Mouse (Mus musculus): ENCODE data around the gene Moap1. TPM values are rescaled to one million over a fixed set of nuclear protein-coding genes. Genes with fewer than 3 reads are reported as not detected.

Moap1 gene
- polyA plus RNA-seq, 1 experiment from 2014 or later = 4.7 TPM

DNA sequence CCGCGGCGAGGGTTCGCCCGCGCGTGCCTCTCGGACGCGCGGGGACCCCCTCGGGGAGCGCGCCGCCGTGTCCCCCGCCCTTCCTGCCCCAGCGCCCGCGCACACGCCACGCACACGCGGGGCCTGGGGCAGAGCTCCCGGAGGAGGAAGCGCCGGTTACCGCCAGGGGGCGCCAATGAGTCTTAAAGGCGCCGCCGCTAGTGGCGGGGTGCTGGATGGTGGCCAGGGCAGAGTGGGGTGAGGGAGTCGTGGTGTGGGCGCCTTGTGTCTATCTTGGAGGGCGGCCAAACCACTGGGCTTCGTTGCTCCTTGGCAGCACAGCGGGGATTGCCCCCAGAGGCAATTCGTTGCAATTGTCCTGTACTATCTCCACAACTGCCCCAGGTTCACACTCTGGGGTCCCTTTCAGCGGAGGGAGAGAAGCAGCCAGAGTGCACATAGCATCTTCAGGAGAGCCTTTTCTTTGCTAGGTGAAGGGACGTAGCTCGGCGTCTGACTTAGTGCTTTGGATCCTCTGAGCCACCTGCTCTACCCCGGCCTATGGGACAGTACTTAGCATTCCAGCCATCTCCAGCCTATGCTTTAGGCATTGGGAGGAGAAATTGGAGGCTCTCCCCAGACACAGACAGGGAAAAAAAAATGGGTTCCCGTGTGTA, 38.1 kb downstream of the Moap1 start:
- H3K79me2 ChIP-seq (ENCODE audit: inconsistent target) = peaks cover 38% of the 10 kb centered on the region
- H3K36me3 ChIP-seq (ENCODE audit: inconsistent target) = no peaks in the 10 kb centered on the region
- H3K4me3 ChIP-seq (ENCODE audit: inconsistent target) = peak overlapping the region; percentile 39
- WGBS (ENCODE audit: missing documents) = 5% methylated on average over 21 of the region's 45 CpGs
- H3K27ac ChIP-seq = peak overlapping the region; percentile 35; the same call in 1 of the 2 replicates

DNA sequence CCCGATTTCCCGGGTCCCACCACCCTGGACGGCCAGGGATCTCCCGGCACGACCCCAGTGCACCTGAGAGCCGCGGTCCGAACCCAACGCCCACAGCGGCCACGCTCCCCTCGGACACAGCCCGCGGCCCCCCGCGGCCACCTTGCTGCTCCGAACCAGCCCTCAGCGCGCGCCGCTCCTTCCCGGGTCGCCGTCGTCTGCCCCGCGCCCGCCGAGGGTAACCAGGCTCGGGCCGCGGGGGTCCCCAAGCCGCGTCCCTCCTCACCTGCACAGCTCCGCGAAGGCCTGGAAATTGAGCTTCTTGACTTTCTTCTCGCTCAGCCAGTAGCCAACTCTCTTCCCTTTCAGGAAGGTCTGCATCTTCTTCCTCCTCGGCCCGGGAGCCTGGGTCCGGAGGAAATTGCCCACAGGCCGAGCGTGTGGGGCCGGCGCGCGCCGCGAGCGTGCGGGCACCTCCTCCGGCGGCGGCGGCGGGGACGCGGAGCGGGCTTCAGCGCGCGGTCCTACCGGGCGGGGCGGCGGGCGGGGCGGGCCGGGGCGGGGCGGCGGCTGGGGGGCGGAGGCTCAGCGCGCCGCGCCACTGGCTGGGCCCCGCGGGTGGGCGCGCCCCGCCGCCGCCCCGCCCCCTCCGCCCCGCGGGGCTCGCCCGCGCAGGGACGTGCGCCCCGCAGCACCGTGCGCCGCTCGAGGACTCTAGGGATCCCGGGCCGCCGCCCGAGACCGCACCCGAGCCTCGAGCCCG, 38.8 kb downstream of the Moap1 start, which contains the start of gene Itpk1:
TSS of gene Itpk1 (minus strand) at position 474 of the 742 bp plus-strand sequence.
- Histone ChIP-seq H3K36me3 (ENCODE audit: inconsistent target) (no peaks in the 10 kb centered on the region), H3K79me2 (ENCODE audit: inconsistent target) (peaks cover 45% of the 10 kb centered on the region), H3K27ac (peak within 1 kb of the TSS; percentile 35; the same call in 1 of the 2 replicates), H3K4me3 (ENCODE audit: inconsistent target) (peak within 1 kb of the TSS; percentile 40)
- WGBS (ENCODE audit: missing documents) = 1% methylated on average over 58 of the region's 105 CpGs

DNA sequence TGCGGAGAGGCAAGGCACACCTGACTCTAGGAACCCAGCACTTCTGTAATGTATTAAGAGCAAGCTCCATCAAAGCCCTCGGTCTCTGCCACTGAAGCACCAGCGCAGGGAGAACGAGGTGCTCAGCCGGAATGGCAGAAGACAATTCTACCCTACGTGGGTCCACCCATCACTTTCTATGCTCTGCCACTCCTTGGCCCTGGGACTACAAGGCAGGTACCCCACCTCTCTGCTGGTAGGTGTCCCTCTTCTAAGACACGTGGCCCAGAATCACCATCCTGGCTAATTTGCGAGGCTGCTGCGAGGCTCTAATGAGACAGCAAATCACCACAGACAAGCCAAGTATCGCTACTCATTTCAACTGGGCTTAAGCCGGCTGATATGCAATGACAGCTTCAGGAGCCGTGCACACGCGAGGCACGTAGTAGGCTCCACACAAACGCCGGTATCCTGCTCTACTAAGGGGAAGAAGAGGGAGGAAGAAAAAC, 39.5 kb downstream of the Moap1 start:
- H3K36me3 ChIP-seq (ENCODE audit: inconsistent target) = no peaks in the 10 kb centered on the region
- 8% methylated on average over 17 of the region's 17 CpGs for WGBS (ENCODE audit: missing documents)
- no peak overlapping the region for H3K27ac ChIP-seq
- peaks cover 51% of the 10 kb centered on the region for H3K79me2 ChIP-seq (ENCODE audit: inconsistent target)
- H3K4me3 ChIP-seq (ENCODE audit: inconsistent target) = peak overlapping the region; percentile 40

DNA sequence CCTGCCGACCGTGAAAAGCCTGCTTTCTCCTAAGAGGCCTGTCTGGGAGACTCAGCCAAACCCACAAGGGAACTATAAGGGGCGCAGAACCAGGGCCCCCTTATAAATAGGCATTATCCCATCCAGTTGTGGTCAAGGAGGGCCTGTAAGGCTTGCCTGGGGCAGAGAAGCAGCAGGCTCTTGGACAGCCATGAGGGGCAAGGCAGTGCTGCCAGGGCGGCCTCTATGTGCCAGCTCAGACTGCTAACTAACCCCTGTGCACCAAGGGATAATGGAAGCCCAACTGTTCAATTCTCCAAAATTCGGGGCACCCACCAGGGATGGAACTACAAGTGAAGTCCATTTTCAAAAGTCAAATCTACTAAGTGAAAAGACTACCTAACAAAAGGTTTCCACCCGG, 40.0 kb downstream of the Moap1 start:
- Histone ChIP-seq H3K79me2 (ENCODE audit: inconsistent target) (peaks cover 57% of the 10 kb centered on the region), H3K4me3 (ENCODE audit: inconsistent target) (peak overlapping the region; percentile 40), H3K36me3 (ENCODE audit: inconsistent target) (no peaks in the 10 kb centered on the region), H3K27ac (no peak overlapping the region)
- 25% methylated on average over 4 of the region's 6 CpGs for WGBS (ENCODE audit: missing documents)

DNA sequence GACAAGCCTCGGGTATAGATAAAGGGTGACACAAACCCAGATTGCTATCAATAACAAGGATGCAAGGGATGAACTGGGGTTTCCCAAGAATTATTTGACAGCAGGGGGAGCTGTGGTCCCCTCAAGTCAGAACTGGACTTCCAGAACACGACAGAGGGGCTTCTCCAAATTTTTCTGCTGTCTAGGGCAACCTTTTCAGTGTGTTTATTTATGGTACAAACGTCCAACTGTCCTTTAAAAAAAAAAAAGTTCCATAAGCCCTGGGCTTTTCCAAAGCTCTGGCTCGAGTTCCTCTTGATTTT, 40.4 kb downstream of the Moap1 start:
- H3K27ac ChIP-seq = peak overlapping the region; percentile 38
- peak overlapping the region; percentile 40 for H3K4me3 ChIP-seq (ENCODE audit: inconsistent target)
- no peaks in the 10 kb centered on the region for H3K36me3 ChIP-seq (ENCODE audit: inconsistent target)
- 8% methylated on average over 4 of the region's 4 CpGs for WGBS (ENCODE audit: missing documents)
- H3K79me2 ChIP-seq (ENCODE audit: inconsistent target) = peaks cover 60% of the 10 kb centered on the region

DNA sequence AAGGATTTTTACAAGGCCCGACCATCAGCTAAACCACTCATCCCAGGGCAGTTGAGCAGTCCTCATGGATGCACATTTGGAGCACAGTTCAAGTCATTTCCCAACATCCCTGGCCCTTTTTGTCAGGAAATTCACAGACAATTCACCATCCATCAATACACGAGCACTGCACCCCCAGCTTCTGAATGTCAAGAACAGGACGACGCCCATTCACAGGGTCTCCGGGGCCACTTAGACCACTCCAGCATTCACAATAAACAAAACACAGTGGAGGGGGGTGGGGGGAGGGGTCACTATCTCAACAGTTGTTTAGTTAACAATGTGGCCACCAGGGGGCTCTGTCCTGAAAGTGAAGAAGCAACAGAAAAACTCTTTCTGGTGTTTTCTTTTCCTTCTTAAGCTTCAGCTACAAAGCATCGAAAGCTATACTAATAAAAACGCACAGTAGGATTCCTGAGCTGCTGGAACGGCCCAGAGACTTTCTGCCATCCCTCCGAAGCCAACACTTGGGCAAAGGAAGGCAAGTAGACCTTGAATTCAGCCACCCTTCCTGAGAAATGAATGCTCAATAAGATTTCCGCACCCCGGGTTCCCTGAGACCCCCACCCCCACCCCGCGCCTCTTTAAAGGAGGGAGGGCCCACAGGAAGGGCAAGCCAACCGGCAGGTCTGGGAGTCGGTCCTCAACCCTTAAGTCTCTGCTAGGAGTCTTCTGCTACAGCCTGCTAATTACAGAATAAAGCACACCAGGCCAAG, 40.9 kb downstream of the Moap1 start:
- H3K27ac ChIP-seq = peak overlapping the region; percentile 38
- WGBS (ENCODE audit: missing documents) = 16% methylated on average over 15 of the region's 15 CpGs
- H3K36me3 ChIP-seq (ENCODE audit: inconsistent target) = no peaks in the 10 kb centered on the region
- peak overlapping the region; percentile 40 for H3K4me3 ChIP-seq (ENCODE audit: inconsistent target)
- H3K79me2 ChIP-seq (ENCODE audit: inconsistent target) = peaks cover 66% of the 10 kb centered on the region

DNA sequence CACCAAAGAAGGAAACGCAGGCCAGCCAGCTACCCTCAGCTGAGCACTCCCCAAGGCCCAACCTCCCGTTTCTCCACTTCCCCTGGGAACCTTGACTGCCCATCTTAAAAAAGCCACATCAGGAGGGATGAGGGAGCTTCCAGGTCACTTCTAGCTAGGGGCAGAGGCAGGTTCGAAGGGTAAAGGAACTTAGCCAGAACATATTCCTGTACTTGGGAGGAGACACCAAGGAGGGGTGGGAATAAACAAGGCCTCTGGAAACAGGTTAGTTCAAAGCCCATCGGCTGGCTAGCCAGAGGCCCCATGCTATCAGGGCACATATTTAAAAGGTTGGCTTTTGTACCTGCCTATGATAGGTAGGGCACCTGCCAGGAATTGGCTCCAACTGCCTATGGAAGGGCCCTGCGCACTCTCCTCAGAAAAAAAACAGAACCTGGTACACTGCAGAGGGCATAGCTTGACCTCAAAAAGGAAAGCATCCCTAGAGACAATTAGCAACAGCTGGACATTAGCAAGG, 41.7 kb downstream of the Moap1 start:
- H3K27ac ChIP-seq = no peak overlapping the region
- H3K4me3 ChIP-seq (ENCODE audit: inconsistent target) = no peak overlapping the region
- 64% methylated on average over 5 of the region's 5 CpGs for WGBS (ENCODE audit: missing documents)
- H3K79me2 ChIP-seq (ENCODE audit: inconsistent target) = peaks cover 73% of the 10 kb centered on the region
- H3K36me3 ChIP-seq (ENCODE audit: inconsistent target) = no peaks in the 10 kb centered on the region

DNA sequence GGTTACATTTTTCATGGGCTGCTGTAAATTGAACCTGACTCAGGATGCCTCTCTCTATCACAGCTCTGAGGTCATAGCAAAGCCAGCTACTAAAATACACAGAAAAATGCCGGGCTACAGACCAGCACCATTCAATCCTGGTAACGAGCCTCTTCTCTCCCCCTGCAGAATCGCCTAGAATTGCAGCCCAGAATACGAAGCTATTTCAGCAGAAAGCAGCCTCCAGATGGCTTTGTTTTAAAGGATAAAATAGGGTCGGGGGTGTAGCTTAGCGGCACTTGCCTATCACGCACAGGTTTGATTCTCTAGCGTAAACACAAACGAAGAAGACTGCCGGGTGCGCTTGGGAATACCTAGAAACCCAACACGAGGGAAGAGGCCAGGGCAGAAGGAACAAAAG, 43.0 kb downstream of the Moap1 start:
- no peaks in the 10 kb centered on the region for H3K36me3 ChIP-seq (ENCODE audit: inconsistent target)
- WGBS (ENCODE audit: missing documents) = 91% methylated on average over 12 of the region's 12 CpGs
- H3K4me3 ChIP-seq (ENCODE audit: inconsistent target) = no peak overlapping the region
- H3K27ac ChIP-seq = no peak overlapping the region
- peaks cover 86% of the 10 kb centered on the region for H3K79me2 ChIP-seq (ENCODE audit: inconsistent target)

DNA sequence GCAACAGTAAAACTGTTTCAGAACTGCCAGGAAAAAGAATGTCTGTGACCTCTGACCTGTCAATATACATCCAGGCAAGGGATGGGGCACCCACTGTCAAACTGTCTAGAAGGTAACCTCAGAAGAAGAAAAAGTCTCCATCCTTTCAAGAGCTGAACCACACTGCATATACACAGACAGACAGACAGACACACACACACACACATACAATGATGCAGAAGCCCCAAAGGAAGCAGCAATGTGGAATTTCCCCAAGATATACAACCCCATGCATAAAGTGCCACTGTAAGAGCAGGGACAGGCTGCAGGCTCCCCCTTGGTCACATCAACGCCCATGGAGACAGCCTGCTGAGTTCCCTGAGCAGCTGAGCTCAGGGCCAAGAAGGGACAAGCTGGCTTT, 44.3 kb downstream of the Moap1 start:
- peaks cover 99% of the 10 kb centered on the region for H3K79me2 ChIP-seq (ENCODE audit: inconsistent target)
- 100% methylated on average over 1 of the region's 1 CpGs for WGBS (ENCODE audit: missing documents)
- no peaks in the 10 kb centered on the region for H3K36me3 ChIP-seq (ENCODE audit: inconsistent target)
- H3K4me3 ChIP-seq (ENCODE audit: inconsistent target) = no peak overlapping the region
- no peak overlapping the region for H3K27ac ChIP-seq

DNA sequence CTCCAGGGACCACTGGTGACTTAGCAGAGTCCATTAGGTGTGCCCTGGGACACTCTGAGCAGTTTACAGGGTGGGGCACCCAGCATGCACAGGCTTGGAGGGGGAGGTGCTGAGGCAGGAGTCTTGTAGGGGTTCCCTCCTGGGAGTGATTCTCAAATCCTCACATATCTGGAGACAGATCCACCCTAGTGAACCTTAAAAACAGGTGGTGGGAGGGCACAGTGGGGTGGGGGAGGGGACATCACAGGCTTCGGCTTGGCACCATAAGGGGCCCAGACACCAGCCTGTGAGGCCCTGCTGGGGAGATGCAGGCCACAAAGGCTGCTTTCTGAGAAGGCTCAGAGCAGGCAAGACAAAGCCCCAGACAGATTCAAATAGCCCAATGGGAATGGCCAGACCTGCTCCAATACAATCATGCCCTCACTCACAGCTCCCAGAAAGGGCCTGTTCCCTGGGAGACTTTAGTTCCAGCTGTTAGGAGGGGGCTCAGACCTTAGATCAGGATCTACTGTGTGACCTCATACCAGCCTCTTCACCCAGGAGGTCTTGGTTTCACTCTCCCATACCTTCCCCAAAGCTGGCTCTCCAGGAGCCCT, 45.3 kb downstream of the Moap1 start:
- H3K27ac ChIP-seq = no peak overlapping the region
- H3K4me3 ChIP-seq (ENCODE audit: inconsistent target) = no peak overlapping the region
- H3K79me2 ChIP-seq (ENCODE audit: inconsistent target) = peaks cover 100% of the 10 kb centered on the region
- no peaks in the 10 kb centered on the region for H3K36me3 ChIP-seq (ENCODE audit: inconsistent target)
- 89% methylated on average over 1 of the region's 1 CpGs for WGBS (ENCODE audit: missing documents)

DNA sequence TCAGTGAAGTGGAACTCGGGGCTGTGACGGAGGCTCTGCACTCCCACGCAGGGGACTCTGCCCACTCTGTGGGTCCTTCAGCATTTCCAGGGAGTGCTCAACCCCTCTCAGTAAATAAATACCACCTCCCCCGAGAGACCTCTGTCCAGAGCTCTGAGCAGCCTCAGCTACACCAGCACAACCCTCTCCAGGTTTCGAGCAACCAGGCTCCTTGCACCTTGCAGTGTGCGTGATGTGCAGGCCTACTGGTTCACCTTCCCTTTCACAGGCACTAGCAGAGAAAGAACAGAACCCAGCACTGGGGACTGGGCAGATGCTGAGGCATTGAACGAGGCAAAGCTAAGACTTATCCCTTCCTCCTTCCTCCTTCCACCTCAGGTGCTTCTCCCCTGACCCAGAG, 46.1 kb downstream of the Moap1 start:
- H3K79me2 ChIP-seq (ENCODE audit: inconsistent target) = peaks cover 100% of the 10 kb centered on the region

DNA sequence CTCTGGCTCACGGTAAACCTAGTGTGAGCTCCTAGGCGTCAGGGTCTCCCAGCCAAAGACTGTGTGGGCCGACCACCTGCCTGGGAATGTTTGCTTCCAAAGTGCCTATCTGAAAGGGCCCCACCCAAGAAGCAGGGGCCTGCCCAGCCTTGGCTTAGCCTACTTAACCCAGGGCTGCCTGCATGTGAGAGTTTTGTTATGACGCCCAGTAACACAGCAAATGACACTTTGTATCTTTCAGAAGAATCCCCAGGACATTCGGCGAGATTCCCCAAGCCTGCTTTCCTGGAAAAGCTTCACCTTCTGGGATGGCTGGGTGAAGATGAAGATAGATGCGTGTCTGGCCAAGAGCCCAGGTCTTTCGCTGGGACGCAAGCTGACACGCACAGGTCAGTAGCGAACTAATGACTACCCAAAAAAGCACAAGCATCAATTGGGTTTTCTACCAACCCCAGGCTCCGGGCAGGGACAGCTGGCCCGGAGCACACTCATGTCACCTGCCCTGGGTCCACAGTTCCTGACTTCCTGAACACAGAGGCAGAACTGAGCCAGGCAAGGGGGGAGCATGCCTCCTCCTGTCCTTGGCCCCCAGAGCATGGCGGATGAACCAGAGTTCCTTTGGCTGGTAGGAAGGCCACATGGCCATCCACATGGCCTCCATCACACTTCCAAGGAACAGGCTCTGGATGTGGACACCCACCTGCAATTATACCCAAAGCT, 46.7 kb downstream of the Moap1 start:
- H3K36me3 ChIP-seq (ENCODE audit: inconsistent target) = no peaks in the 10 kb centered on the region
- H3K4me3 ChIP-seq (ENCODE audit: inconsistent target) = no peak overlapping the region
- H3K27ac ChIP-seq = no peak overlapping the region
- 95% methylated on average over 14 of the region's 14 CpGs for WGBS (ENCODE audit: missing documents)
- peaks cover 100% of the 10 kb centered on the region for H3K79me2 ChIP-seq (ENCODE audit: inconsistent target)

More for the DNA sequence above, 46.1 kb downstream of the Moap1 start:
- no peak overlapping the region for H3K4me3 ChIP-seq (ENCODE audit: inconsistent target)
- WGBS (ENCODE audit: missing documents) = 85% methylated on average over 7 of the region's 7 CpGs
- H3K36me3 ChIP-seq (ENCODE audit: inconsistent target) = no peaks in the 10 kb centered on the region
- H3K27ac ChIP-seq = no peak overlapping the region

DNA sequence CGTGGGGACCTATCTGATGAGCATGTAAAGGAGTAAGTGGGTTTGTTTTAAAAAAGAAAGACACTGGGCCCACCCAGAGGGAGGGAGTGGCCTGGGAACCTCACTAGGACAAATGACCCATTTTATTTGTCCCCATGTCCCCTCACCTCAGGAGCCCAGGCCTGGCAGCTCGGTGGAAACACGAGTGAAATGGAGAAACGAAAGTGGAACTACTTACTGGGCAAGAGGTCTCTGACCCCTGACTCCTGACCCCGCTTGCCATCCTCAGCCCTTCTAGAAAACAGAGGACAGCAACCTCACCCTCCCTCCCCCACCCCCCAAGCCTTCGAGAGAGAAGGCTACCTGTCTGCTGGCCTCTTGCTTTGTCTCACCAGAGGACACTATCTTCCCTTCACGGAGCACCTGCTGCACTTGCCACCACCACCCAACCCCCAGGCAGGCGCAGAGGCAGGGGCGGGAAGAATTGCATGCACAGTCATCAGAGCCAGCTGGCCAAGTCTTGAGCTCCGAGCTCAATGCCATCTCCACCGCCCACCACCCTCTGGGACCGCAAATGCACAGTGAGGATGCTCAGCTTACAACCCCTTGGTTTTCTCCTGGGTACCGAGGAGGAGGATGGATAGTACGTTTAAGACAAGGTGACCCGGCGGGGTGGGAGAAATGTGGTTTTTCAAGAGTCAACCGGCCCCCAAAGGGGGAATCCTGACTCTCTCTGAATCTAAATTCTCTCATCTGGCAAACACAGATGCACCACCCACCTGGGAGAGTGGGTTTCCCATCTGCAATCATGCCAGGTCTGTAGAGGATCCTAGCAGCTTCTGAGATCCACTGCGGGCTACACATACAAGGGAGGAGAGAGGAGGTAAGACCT, 47.9 kb downstream of the Moap1 start:
- H3K27ac ChIP-seq = peak overlapping the region; percentile 62
- 65% methylated on average over 16 of the region's 18 CpGs for WGBS (ENCODE audit: missing documents)
- peaks cover 100% of the 10 kb centered on the region for H3K79me2 ChIP-seq (ENCODE audit: inconsistent target)
- peak overlapping the region; percentile 31 for H3K4me3 ChIP-seq (ENCODE audit: inconsistent target)
- H3K36me3 ChIP-seq (ENCODE audit: inconsistent target) = no peaks in the 10 kb centered on the region

All from macrophage (primary cell).